Mouse (Mus musculus): ENCODE measurements around the gene Atrnl1. TPM values are rescaled to one million over a fixed set of nuclear protein-coding genes. Genes with fewer than 3 reads are reported as not detected.

The Atrnl1 gene
- polyA plus RNA-seq, 1 experiment = 12.3 TPM

DNA sequence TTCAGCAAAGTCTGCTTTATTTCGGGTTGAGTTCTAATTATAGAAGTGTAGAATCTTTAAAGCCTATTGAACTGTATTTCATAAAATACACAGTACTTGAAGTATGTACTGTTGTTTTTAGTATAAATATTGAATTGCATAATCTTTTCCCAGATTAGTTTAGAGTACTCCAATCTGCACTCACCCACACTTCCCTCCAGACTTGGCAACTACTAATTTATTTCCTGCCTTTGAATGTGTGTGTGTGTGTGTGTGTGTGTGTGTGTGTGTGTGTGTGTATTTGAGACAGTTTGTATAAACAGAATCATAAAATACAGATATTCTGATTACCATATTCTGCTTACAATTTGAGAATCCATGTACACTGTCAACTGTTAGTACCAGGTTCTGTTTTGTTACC, 328.3 kb downstream of the Atrnl1 start:
- Histone ChIP-seq H3K9me3 (replicated peaks; ENCODE audit: control insufficient read depth, insufficient read depth, low read length, poor library complexity, severe bottlenecking) (no peaks in the 10 kb centered on the region), H3K27me3 (ENCODE audit: control insufficient read depth, insufficient read depth, low read length, poor library complexity, severe bottlenecking) (no peaks in the 10 kb centered on the region), H3K4me1 (ENCODE audit: control insufficient read depth, insufficient read depth, low read length) (no peaks in the 10 kb centered on the region), H3K4me3 (ENCODE audit: low read depth, low read length) (no peak overlapping the region), H3K36me3 (ENCODE audit: control insufficient read depth, insufficient read depth, low read length, poor library complexity, severe bottlenecking) (no peaks in the 10 kb centered on the region), H3K9ac (ENCODE audit: low read depth, poor library complexity, severe bottlenecking) (no peak overlapping the region), H3K27ac (ENCODE audit: insufficient read depth, low read length) (no peak overlapping the region)
- TF ChIP-seq POLR2A (IDR thresholded peaks at IDR 0.05; ENCODE audit: insufficient read depth, low read length) (no peak), EP300 (IDR thresholded peaks at IDR 0.05; ENCODE audit: insufficient read depth, low read depth, low read length) (no peak), CTCF (IDR thresholded peaks at IDR 0.05; ENCODE audit: low read depth, low read length) (no peak)

GRCm38 (mm10) chr19:57941529-57941928, 330.7 kb downstream of the Atrnl1 start:
- Histone ChIP-seq H3K4me3 (ENCODE audit: low read depth, low read length) (no peak overlapping the region), H3K36me3 (ENCODE audit: control insufficient read depth, insufficient read depth, low read length, poor library complexity, severe bottlenecking) (no peaks in the 10 kb centered on the region), H3K9me3 (replicated peaks; ENCODE audit: control insufficient read depth, insufficient read depth, low read length, poor library complexity, severe bottlenecking) (no peaks in the 10 kb centered on the region), H3K27ac (ENCODE audit: insufficient read depth, low read length) (no peak overlapping the region), H3K27me3 (ENCODE audit: control insufficient read depth, insufficient read depth, low read length, poor library complexity, severe bottlenecking) (no peaks in the 10 kb centered on the region), H3K4me1 (ENCODE audit: control insufficient read depth, insufficient read depth, low read length) (no peaks in the 10 kb centered on the region), H3K9ac (ENCODE audit: low read depth, poor library complexity, severe bottlenecking) (no peak overlapping the region)
- no peak for TF ChIP-seq EP300 (IDR thresholded peaks at IDR 0.05; ENCODE audit: insufficient read depth, low read depth, low read length)
- no peak for TF ChIP-seq POLR2A (IDR thresholded peaks at IDR 0.05; ENCODE audit: insufficient read depth, low read length)
- no peak for TF ChIP-seq CTCF (IDR thresholded peaks at IDR 0.05; ENCODE audit: low read depth, low read length)

- Histone ChIP-seq H3K36me3 (ENCODE audit: control insufficient read depth, insufficient read depth, low read length, poor library complexity, severe bottlenecking) (no peaks in the 10 kb centered on the region), H3K4me1 (ENCODE audit: control insufficient read depth, insufficient read depth, low read length) (no peaks in the 10 kb centered on the region), H3K4me3 (ENCODE audit: low read depth, low read length) (no peak overlapping the region), H3K9ac (ENCODE audit: low read depth, poor library complexity, severe bottlenecking) (no peak overlapping the region), H3K27ac (ENCODE audit: insufficient read depth, low read length) (no peak overlapping the region), H3K27me3 (ENCODE audit: control insufficient read depth, insufficient read depth, low read length, poor library complexity, severe bottlenecking) (no peaks in the 10 kb centered on the region), H3K9me3 (replicated peaks; ENCODE audit: control insufficient read depth, insufficient read depth, low read length, poor library complexity, severe bottlenecking) (no peaks in the 10 kb centered on the region)
- no peak for TF ChIP-seq EP300 (IDR thresholded peaks at IDR 0.05; ENCODE audit: insufficient read depth, low read depth, low read length)
- TF ChIP-seq POLR2A (IDR thresholded peaks at IDR 0.05; ENCODE audit: insufficient read depth, low read length) = no peak
- TF ChIP-seq CTCF (IDR thresholded peaks at IDR 0.05; ENCODE audit: low read depth, low read length) = no peak
Measured at GRCm38 (mm10) chr19:57942281-57942680, 331.4 kb downstream of the Atrnl1 start.

GRCm38 (mm10) chr19:57943308-57943707, 332.5 kb downstream of the Atrnl1 start:
- H3K4me1 ChIP-seq (ENCODE audit: control insufficient read depth, insufficient read depth, low read length) = no peaks in the 10 kb centered on the region
- no peaks in the 10 kb centered on the region for H3K9me3 ChIP-seq (replicated peaks; ENCODE audit: control insufficient read depth, insufficient read depth, low read length, poor library complexity, severe bottlenecking)
- H3K9ac ChIP-seq (ENCODE audit: low read depth, poor library complexity, severe bottlenecking) = no peak overlapping the region
- H3K27ac ChIP-seq (ENCODE audit: insufficient read depth, low read length) = no peak overlapping the region
- H3K36me3 ChIP-seq (ENCODE audit: control insufficient read depth, insufficient read depth, low read length, poor library complexity, severe bottlenecking) = no peaks in the 10 kb centered on the region
- H3K4me3 ChIP-seq (ENCODE audit: low read depth, low read length) = no peak overlapping the region
- H3K27me3 ChIP-seq (ENCODE audit: control insufficient read depth, insufficient read depth, low read length, poor library complexity, severe bottlenecking) = no peaks in the 10 kb centered on the region
- TF ChIP-seq CTCF (IDR thresholded peaks at IDR 0.05; ENCODE audit: low read depth, low read length) (no peak), EP300 (IDR thresholded peaks at IDR 0.05; ENCODE audit: insufficient read depth, low read depth, low read length) (no peak)

DNA sequence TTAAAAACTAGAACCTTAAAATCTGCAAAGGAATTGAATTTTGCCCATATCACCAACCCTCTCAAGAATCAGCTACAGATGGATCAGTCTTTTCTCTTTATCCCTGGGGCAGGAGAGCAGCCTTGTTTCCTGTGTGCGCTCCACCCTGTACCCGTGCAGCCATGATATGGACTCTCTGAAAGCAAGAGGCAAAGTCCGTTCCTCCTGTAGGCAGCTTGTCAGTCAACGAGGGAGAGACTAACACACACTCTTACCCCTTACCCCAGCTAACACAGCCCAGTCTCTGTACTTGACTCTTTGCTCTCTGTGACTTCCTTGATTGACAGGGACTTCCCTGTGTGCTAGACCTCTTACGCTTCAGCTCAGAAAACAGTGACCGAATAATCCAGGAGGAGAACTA, 333.8 kb downstream of the Atrnl1 start:
- Histone ChIP-seq H3K4me1 (ENCODE audit: control insufficient read depth, insufficient read depth, low read length) (no peaks in the 10 kb centered on the region), H3K36me3 (ENCODE audit: control insufficient read depth, insufficient read depth, low read length, poor library complexity, severe bottlenecking) (no peaks in the 10 kb centered on the region), H3K4me3 (ENCODE audit: low read depth, low read length) (no peak overlapping the region), H3K27me3 (ENCODE audit: control insufficient read depth, insufficient read depth, low read length, poor library complexity, severe bottlenecking) (no peaks in the 10 kb centered on the region), H3K9ac (ENCODE audit: low read depth, poor library complexity, severe bottlenecking) (no peak overlapping the region), H3K9me3 (replicated peaks; ENCODE audit: control insufficient read depth, insufficient read depth, low read length, poor library complexity, severe bottlenecking) (no peaks in the 10 kb centered on the region), H3K27ac (ENCODE audit: insufficient read depth, low read length) (no peak overlapping the region)
- no peak for TF ChIP-seq POLR2A (IDR thresholded peaks at IDR 0.05; ENCODE audit: insufficient read depth, low read length)
- TF ChIP-seq EP300 (IDR thresholded peaks at IDR 0.05; ENCODE audit: insufficient read depth, low read depth, low read length) = no peak
- no peak for TF ChIP-seq CTCF (IDR thresholded peaks at IDR 0.05; ENCODE audit: low read depth, low read length)

- H3K4me1 ChIP-seq (ENCODE audit: control insufficient read depth, insufficient read depth, low read length) = no peaks in the 10 kb centered on the region
- TF ChIP-seq EP300 (IDR thresholded peaks at IDR 0.05; ENCODE audit: insufficient read depth, low read depth, low read length) (no peak), POLR2A (IDR thresholded peaks at IDR 0.05; ENCODE audit: insufficient read depth, low read length) (no peak), CTCF (IDR thresholded peaks at IDR 0.05; ENCODE audit: low read depth, low read length) (no peak)
- no peaks in the 10 kb centered on the region for H3K9me3 ChIP-seq (replicated peaks; ENCODE audit: control insufficient read depth, insufficient read depth, low read length, poor library complexity, severe bottlenecking)
- no peaks in the 10 kb centered on the region for H3K27me3 ChIP-seq (ENCODE audit: control insufficient read depth, insufficient read depth, low read length, poor library complexity, severe bottlenecking)
- no peak overlapping the region for H3K4me3 ChIP-seq (ENCODE audit: low read depth, low read length)
- H3K36me3 ChIP-seq (ENCODE audit: control insufficient read depth, insufficient read depth, low read length, poor library complexity, severe bottlenecking) = no peaks in the 10 kb centered on the region
- H3K27ac ChIP-seq (ENCODE audit: insufficient read depth, low read length) = no peak overlapping the region
- no peak overlapping the region for H3K9ac ChIP-seq (ENCODE audit: low read depth, poor library complexity, severe bottlenecking)
Measured at GRCm38 (mm10) chr19:57945626-57946250, 334.9 kb downstream of the Atrnl1 start.
